Mouse (Mus musculus): ENCODE measurements around the gene Rtp2.

Rtp2 gene

DNA sequence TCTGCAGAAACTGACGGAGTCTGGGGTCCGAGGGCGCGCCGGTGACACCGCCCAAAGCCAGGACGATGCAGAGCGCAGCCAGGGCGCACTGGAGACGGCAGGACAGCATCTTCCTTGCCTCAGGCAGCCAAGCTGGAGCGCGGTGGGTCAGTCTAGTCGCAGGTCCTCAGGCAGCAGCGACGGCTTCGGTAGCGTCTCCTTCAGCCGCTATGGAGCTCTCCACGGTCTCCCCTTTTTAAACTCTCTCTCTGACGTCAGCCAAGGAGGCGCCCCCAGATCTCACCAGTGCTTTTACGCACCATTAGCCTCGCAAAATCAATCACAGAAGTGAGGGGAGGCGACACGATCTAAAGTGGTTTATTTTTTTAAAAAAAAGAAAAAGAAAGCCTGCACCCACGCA lies 41.6 kb downstream of the Rtp2 start, which contains the start of gene Sst:
Sst (minus strand) TSS at position 323 of the 400 bp plus-strand sequence.
- DNase-seq (ENCODE audit: low read depth, low spot score), result no peak

DNA sequence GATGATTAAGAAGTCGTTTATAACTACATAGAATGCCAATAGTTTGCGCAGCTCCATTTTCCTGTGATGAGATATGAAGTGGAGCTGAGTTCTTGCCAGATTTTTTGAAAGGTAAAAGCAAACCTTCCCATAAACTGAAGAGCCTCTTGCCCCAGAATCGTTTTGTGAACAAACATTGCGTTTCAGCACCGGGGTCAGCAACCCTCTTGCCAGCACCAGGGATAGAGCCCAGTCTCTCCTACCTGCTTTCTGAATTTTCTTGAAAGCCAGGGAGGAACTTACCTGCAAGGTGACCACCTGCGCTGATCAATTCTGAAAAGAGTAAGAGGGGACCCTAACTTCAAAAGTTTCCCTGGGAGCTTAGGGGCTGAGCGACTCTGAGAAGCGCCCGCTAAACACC lies 42.0 kb downstream of the Rtp2 start:
- peak; percentile 43 for DNase-seq (ENCODE audit: low read depth, low spot score)

DNA sequence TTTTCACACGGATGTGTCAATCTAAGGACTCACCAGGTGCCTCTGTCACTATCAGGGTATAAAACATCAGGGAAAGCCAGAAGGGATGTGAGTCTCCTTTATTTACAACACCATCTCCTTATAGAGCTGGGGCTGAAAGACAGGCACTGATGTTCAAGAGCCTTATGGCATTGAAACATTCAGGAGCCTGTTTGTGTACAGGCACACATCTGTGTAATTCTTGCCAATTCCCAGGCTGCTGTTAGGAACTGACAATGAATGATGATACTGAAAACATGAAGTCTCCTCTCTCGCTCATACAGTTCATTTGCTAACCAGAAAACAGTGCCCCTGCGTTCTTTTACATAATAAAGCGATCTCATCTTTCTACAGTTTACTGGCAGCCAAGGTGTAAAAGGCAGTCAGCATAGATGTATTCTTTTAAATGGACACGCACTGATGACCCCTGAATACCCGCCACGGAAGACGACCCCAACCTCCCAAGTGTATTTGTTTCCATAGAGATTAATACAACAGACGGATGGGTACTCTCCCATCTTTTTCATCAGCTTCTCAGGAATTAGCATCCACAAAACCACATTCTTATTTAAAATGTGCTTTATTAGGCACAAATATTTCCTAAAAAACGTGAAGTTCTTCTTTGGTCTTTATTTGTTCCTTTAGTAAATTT lies 44.1 kb downstream of the Rtp2 start:
- no peak for DNase-seq (ENCODE audit: low read depth, low spot score)

DNA sequence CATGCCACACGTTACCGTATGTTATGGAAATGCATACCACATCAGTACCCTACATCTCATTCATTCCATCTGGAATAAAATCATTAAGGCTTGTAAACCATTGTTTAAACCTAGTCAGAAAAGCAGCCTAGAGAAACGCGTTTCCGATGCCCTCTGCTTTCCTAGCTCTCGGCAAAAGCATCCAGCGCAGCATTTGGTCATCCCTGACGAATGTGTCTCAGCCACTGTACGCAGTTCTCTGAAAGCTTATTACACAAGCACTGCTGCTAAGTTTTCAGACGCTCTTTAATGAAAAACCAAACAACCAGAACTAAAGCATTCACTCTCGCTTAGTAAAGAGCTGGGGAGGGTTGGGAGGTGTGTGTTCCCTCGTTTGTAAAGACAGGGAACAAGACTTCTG lies 47.1 kb downstream of the Rtp2 start:
- DNase-seq (ENCODE audit: low read depth, low spot score), result no peak

All from 3T3-L1 (cell line).